Mouse (Mus musculus): ENCODE measurements at regions not wholly inside any gene's neighbourhood (a gene's known extent, or its start where the extent isn't known, plus 50 kb on each side); places are given as distances from the start of the nearest gene placed in this dataset.

GRCm38 (mm10) chr19:14035371-14035770 lies 122.0 kb downstream of the Olfr1505 start:
- DNase-seq (ENCODE audit: low spot score) (no peak), ATAC-seq (ENCODE audit: insufficient read depth, low read depth) (no peak)
- Histone ChIP-seq H3K27me3 (ENCODE audit: control insufficient read depth, insufficient read depth, low read length) (no peaks in the 10 kb centered on the region), H3K27ac (ENCODE audit: low read depth) (no peak overlapping the region), H3K4me3 (ENCODE audit: low read depth, low read length) (no peak overlapping the region), H3K9ac (replicated peaks; ENCODE audit: low read depth, low read length) (no peak overlapping the region), H3K9me3 (replicated peaks; ENCODE audit: control insufficient read depth, low read length) (no peaks in the 10 kb centered on the region), H3K4me2 (ENCODE audit: low read depth, low read length) (no peak overlapping the region), H3K36me3 (replicated peaks; ENCODE audit: control insufficient read depth, insufficient read depth, low read length) (no peaks in the 10 kb centered on the region), H3K4me1 (ENCODE audit: control insufficient read depth, insufficient read depth) (no peaks in the 10 kb centered on the region)
- TF ChIP-seq CTCF (IDR thresholded peaks at IDR 0.05; ENCODE audit: low read depth) (no peak), EP300 (IDR thresholded peaks at IDR 0.05; ENCODE audit: low read depth) (no peak)
- WGBS: 61% methylated on average over 1 of the region's 1 CpGs

DNA sequence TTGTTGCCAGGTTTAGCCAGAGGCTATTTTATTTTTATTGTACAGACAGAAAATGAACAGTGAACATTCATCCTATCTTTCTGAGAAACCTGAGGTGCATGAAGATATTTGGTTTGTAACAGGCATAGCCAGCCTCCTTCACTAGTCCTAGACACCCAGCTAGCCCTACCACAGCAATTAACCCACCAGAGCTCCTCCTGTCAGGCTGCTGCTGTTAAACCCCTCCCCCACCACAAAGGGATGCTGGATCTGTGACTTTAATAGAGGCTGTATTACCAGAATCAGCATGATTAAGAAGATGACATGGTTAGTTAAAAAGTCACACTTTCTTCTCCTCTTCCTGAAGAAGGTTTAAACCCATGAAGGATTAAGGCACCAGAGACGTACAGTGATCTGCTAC lies 122.5 kb downstream of the Olfr1505 start:
- 66% methylated on average over 1 of the region's 1 CpGs for WGBS
- DNase-seq (ENCODE audit: low spot score) (no peak), ATAC-seq (ENCODE audit: insufficient read depth, low read depth) (no peak)
- Histone ChIP-seq H3K4me3 (ENCODE audit: low read depth, low read length) (no peak overlapping the region), H3K36me3 (replicated peaks; ENCODE audit: control insufficient read depth, insufficient read depth, low read length) (no peaks in the 10 kb centered on the region), H3K4me1 (ENCODE audit: control insufficient read depth, insufficient read depth) (no peaks in the 10 kb centered on the region), H3K27ac (ENCODE audit: low read depth) (no peak overlapping the region), H3K27me3 (ENCODE audit: control insufficient read depth, insufficient read depth, low read length) (no peaks in the 10 kb centered on the region), H3K4me2 (ENCODE audit: low read depth, low read length) (no peak overlapping the region), H3K9ac (replicated peaks; ENCODE audit: low read depth, low read length) (no peak overlapping the region), H3K9me3 (replicated peaks; ENCODE audit: control insufficient read depth, low read length) (no peaks in the 10 kb centered on the region)
- TF ChIP-seq CTCF (IDR thresholded peaks at IDR 0.05; ENCODE audit: low read depth) (no peak), EP300 (IDR thresholded peaks at IDR 0.05; ENCODE audit: low read depth) (no peak)

GRCm38 (mm10) chr19:14036750-14037149 lies 123.4 kb downstream of the Olfr1505 start:
- H3K27me3 ChIP-seq (ENCODE audit: control insufficient read depth, insufficient read depth, low read length): no peaks in the 10 kb centered on the region
- H3K4me2 ChIP-seq (ENCODE audit: low read depth, low read length): no peak overlapping the region
- H3K9ac ChIP-seq (replicated peaks; ENCODE audit: low read depth, low read length): no peak overlapping the region
- ATAC-seq (ENCODE audit: insufficient read depth, low read depth) (no peak), DNase-seq (ENCODE audit: low spot score) (no peak)
- H3K36me3 ChIP-seq (replicated peaks; ENCODE audit: control insufficient read depth, insufficient read depth, low read length): no peaks in the 10 kb centered on the region
- H3K4me3 ChIP-seq (ENCODE audit: low read depth, low read length): no peak overlapping the region
- no peak for TF ChIP-seq EP300 (IDR thresholded peaks at IDR 0.05; ENCODE audit: low read depth)
- TF ChIP-seq CTCF (IDR thresholded peaks at IDR 0.05; ENCODE audit: low read depth): no peak
- 53% methylated on average over 1 of the region's 1 CpGs for WGBS
- H3K9me3 ChIP-seq (replicated peaks; ENCODE audit: control insufficient read depth, low read length): no peaks in the 10 kb centered on the region
- H3K27ac ChIP-seq (ENCODE audit: low read depth): no peak overlapping the region
- no peaks in the 10 kb centered on the region for H3K4me1 ChIP-seq (ENCODE audit: control insufficient read depth, insufficient read depth)

- 49% methylated on average over 5 of the region's 5 CpGs for WGBS
- no peak overlapping the region for H3K4me2 ChIP-seq (ENCODE audit: low read depth, low read length)
- H3K4me1 ChIP-seq (ENCODE audit: control insufficient read depth, insufficient read depth): no peaks in the 10 kb centered on the region
- no peak overlapping the region for H3K27ac ChIP-seq (ENCODE audit: low read depth)
- TF ChIP-seq EP300 (IDR thresholded peaks at IDR 0.05; ENCODE audit: low read depth) (no peak), CTCF (IDR thresholded peaks at IDR 0.05; ENCODE audit: low read depth) (no peak)
- H3K27me3 ChIP-seq (ENCODE audit: control insufficient read depth, insufficient read depth, low read length): no peaks in the 10 kb centered on the region
- DNase-seq (ENCODE audit: low spot score): no peak
- no peak for ATAC-seq (ENCODE audit: insufficient read depth, low read depth)
- no peaks in the 10 kb centered on the region for H3K9me3 ChIP-seq (replicated peaks; ENCODE audit: control insufficient read depth, low read length)
- H3K36me3 ChIP-seq (replicated peaks; ENCODE audit: control insufficient read depth, insufficient read depth, low read length): no peaks in the 10 kb centered on the region
- no peak overlapping the region for H3K9ac ChIP-seq (replicated peaks; ENCODE audit: low read depth, low read length)
- H3K4me3 ChIP-seq (ENCODE audit: low read depth, low read length): no peak overlapping the region
Observed at GRCm38 (mm10) chr19:14042753-14043152, 129.4 kb downstream of the Olfr1505 start.

DNA sequence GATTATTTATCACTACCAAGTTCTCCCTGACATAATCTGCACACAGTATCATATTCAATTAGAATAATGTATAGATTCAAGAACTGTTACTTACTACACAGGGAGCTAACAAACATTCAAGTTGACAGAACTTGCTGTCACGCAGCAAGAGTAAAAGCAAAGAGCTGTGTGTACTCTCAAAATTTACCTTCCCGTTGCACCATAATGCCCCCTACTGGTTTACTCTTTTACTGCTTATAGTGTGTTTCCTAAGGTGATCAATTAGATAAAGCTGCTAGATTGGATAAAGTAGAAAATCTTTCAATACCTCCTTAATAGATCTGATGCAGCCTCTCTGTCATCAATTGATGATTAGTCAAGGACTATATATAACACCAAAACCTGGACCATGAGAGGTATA lies 132.1 kb downstream of the Olfr1505 start:
- no peak overlapping the region for H3K27ac ChIP-seq (ENCODE audit: low read depth)
- H3K9me3 ChIP-seq (replicated peaks; ENCODE audit: control insufficient read depth, low read length): no peaks in the 10 kb centered on the region
- no peak for ATAC-seq (ENCODE audit: insufficient read depth, low read depth)
- H3K9ac ChIP-seq (replicated peaks; ENCODE audit: low read depth, low read length): no peak overlapping the region
- TF ChIP-seq CTCF (IDR thresholded peaks at IDR 0.05; ENCODE audit: low read depth): no peak
- TF ChIP-seq EP300 (IDR thresholded peaks at IDR 0.05; ENCODE audit: low read depth): no peak
- no peak overlapping the region for H3K4me3 ChIP-seq (ENCODE audit: low read depth, low read length)
- DNase-seq (ENCODE audit: low spot score): no peak
- no peaks in the 10 kb centered on the region for H3K27me3 ChIP-seq (ENCODE audit: control insufficient read depth, insufficient read depth, low read length)
- 52% methylated on average over 2 of the region's 2 CpGs for WGBS
- H3K36me3 ChIP-seq (replicated peaks; ENCODE audit: control insufficient read depth, insufficient read depth, low read length): no peaks in the 10 kb centered on the region
- no peaks in the 10 kb centered on the region for H3K4me1 ChIP-seq (ENCODE audit: control insufficient read depth, insufficient read depth)
- H3K4me2 ChIP-seq (ENCODE audit: low read depth, low read length): no peak overlapping the region

DNA sequence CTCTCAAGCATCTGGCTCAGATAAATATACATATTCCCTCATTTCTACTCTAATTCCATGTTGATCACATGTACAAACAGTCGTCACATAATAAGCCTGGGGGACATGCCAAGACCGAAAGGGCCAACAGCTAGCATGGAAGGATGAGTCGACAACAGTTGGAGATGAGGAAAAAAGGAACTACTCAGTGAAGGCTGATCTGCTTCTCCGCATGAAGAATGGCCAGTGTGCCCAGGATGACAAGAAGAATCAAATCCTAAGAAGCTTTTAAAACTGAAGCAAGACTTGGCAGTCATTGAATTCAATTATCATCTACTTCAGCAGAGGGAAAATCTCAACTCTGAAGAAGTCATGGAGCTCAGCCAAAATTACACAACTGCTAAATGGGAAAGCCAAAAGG lies 138.7 kb downstream of the Olfr1505 start:
- Histone ChIP-seq H3K27me3 (ENCODE audit: control insufficient read depth, insufficient read depth, low read length) (no peaks in the 10 kb centered on the region), H3K4me2 (ENCODE audit: low read depth, low read length) (no peak overlapping the region), H3K36me3 (replicated peaks; ENCODE audit: control insufficient read depth, insufficient read depth, low read length) (no peaks in the 10 kb centered on the region), H3K9me3 (replicated peaks; ENCODE audit: control insufficient read depth, low read length) (no peaks in the 10 kb centered on the region), H3K4me3 (ENCODE audit: low read depth, low read length) (no peak overlapping the region), H3K4me1 (ENCODE audit: control insufficient read depth, insufficient read depth) (no peaks in the 10 kb centered on the region), H3K27ac (ENCODE audit: low read depth) (no peak overlapping the region), H3K9ac (replicated peaks; ENCODE audit: low read depth, low read length) (no peak overlapping the region)
- TF ChIP-seq EP300 (IDR thresholded peaks at IDR 0.05; ENCODE audit: low read depth): no peak
- TF ChIP-seq CTCF (IDR thresholded peaks at IDR 0.05; ENCODE audit: low read depth): no peak
- ATAC-seq (ENCODE audit: insufficient read depth, low read depth): no peak
- WGBS: 69% methylated on average over 4 of the region's 4 CpGs
- no peak for DNase-seq (ENCODE audit: low spot score)

All from heart, postnatal 0 days (tissue).